Mouse (Mus musculus) megakaryocyte-erythroid progenitor cell, adult 5-6 weeks (primary cell): ENCODE results near the gene Sgk2. TPM values are rescaled to one million over a fixed set of nuclear protein-coding genes. Genes with fewer than 3 reads are reported as not detected.
A peak's percentile ranks its signal among the peaks of the same experiment; 100 is the strongest.

Experiments
- ATAC-seq: replicated peaks from 2 replicates; pipeline ENCODE4 v1.8.0; 2016; ENCODE audit warnings: mild to moderate bottlenecking, inconsistent platforms; ENCODE audit not compliant: severe bottlenecking, poor library complexity, low FRiP score, low TSS enrichment
- total RNA-seq, 2 experiments: library from RNA; stranded (forward) in 1 of 2; stranded (reverse) in 1 of 2; fragments of 200-1000, 215-1000 nt in 1 of 2; fragments of >200 nt in 1 of 2; fragmentation: Nextera tagmentation in 1 of 2; gene quantifications; 2 replicates each; pipeline ENCODE4 v1.2.3; 2014 to 2017

Sgk2 gene
- total RNA-seq, 2 experiments from 2014 or later: not detected

DNA sequence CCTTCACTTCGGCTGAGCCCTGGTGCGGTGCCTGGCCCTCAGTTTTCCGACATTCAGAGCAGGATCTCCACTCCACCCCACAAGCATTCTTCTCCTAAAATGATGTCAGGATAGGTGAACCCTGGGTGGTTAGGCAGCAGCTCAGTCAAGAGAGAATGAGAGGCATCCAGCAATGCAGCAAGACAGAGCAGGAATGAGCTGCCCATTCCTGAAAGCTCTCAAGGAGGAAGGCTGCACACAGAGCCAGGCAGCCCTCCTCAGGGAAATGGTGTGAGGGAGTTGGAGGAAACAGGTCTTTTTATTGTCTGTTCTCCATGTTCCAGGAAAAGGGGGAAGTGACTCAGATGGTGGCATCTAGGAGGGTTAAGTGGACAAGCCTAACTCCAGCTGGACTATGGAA lies 366 bp upstream of the Sgk2 start:
- no peak for ATAC-seq

DNA sequence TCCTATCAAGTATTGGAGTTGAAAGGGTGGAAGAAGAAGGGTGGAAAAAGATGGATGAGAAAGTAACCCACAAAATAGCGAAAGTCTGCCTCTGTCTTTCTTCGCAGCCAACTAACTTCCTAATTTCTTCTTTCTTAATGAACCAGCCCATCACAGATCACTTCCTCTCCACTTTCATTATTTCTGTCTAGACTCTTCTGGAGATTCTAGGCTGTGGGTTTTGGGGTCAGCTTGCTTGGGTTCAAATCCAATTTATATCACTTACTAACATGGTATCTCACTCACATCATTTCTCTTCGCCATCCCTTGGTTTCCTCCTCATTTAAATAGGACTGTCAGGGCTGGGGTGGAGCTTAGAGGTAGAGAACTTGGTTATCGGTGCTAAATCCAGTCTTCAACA lies 1.1 kb downstream of the Sgk2 start:
- no peak for ATAC-seq

DNA sequence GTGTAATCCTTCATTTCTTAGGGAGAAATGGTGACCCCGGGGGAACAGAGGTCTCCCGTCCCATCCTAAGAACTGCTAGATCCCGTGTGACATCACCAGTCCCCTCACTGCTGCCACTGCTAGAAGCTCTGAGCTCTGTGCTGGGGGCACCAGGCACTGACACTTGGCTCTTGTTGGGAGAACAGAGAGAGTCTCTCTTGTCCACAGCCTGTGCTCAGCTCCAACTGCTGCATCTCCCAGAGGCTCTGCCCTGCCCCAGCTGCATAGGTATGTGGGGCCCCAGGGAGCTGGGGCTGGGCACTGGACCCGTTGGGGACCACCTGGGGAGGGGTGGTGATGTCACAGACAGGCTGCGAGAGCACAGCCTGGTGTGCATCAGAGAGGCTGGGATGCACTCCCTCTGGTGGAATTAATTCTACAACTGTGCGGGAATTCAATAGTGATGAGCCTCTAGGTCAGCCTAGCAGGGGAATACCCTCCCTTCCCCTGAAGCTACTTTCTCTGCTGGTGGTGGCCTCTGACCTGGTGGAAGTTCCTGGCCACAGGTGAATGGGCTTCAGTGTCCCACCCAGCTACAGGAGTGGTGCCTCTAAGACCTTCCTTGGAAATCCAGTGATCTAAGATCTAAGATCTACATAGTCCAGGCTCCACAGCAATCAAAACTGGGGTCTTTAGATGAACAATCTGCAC lies 4.4 kb downstream of the Sgk2 start:
- ATAC-seq: no peak

DNA sequence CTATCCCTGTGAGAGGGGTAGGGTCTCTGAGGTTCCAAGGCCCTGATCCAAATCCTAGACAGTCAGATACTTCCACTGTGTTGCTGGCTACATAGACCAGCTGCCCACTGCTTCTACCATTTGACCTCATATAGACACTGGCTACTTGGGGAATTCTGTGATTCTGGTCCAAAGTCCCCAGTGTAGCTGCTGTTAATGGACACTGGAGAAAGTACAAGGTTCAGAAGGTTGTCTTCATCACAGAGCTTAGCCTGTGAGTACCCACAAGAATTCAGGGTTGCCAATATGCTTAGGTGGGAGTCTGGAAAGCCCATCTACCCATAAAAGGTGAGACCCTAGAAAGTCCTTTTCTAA lies 4.9 kb downstream of the Sgk2 start:
- ATAC-seq: no peak

DNA sequence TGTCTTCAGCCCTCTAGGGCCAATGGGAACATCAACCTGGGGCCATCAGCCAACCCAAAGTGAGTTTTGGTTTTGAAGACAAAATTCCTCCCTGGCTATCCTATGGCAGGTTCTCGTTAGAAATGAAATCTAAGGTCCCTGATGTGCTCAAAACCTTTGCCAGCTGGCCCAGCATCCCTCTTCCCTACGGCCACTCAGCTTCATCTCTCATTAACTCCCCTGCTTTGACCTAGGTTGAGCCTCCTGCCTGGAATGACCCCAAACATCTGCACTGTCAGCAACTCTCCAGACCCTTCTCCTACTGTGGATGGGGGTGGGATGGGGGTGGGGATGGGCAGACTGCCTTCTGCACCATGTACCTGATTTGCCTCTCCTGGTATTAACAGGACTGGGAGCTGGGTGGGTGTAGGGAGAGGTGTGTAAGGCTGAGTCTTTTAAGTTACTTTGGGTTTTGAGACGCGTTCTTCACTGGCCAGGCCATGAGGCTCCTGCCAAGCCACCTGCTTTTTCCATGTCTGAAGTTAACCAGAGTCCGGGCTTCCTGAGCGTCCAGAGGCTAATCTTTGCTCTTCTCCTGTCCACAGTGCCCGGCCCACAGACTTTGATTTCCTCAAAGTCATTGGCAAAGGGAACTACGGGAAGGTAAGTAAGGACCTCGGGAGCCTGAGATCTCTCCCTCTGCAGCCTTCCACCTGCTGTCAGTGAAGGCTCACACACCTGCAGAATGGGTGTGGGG lies 6.9 kb downstream of the Sgk2 start:
- no peak for ATAC-seq

DNA sequence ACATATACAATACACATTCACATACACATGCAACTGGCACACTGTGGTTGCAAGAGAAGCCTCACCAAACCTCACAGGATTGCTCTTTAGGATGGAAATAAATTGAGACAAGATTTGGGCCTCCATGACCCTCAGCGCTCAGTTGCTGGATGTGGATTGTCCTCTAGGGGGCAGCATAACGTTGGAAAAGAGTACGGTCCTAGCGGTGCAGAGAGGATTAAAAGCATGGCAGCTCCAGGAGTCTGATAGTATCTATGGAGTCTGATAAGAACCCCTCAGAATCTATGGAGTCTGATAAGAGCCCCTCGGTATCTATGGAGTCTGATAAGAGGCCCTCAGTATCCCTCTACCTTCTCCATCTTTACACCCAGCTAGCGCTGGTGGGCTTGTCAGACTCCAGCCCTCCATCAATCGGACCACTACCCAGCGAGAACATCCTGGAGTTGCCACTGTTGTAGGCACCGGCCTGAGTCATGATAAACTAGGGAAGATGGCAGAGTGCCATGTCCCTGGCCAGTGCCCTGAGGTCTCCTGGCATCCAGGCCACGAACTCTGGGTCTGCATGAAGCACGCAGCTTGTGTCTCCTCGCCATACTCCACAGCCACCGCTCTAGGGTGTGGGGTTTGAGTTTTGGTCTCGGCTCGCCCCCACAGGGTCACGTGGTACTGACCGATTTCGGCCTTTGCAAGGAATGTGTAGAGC lies 11.5 kb downstream of the Sgk2 start:
- ATAC-seq: peak; percentile 79

DNA sequence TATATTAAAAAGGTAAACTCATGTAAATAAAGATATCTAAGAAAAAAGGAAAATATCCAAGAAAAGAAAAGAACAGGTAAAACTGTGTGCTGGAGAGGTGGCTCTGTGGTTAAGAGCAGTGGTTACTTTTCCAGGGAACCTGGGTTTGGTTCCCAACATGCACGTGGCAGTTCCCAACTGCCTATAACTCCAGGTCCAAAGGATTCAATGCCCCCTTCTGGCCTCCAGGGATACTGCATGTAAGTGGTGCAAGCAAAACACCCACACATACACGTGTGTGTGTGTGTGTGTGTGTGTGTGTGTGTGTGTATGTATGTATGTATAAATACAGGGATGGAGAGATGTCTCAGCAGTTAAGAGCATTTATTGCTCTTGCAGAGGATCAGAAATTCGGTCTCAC lies 12.6 kb downstream of the Sgk2 start:
- ATAC-seq: peak; percentile 64; the same call in 1 of the 2 replicates

DNA sequence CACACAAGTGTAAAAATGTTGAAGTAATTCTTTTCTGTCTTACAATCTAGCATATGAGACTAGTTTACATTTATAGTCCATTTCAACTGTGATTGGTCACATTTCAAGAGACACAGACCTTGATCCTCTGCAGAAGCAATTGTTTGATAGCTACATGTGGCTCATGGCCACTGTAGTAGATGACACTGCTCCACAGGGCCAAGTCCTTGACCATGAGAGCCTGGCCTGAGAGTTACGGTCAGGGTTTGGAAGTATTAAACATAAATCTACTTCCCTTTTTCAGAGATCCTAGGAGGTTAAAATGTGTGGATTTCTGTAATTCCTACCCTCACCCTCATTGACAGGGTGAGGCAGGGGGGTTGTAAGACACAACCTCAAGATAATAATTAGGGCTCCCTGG lies 13.9 kb downstream of the Sgk2 start:
- ATAC-seq: no peak

DNA sequence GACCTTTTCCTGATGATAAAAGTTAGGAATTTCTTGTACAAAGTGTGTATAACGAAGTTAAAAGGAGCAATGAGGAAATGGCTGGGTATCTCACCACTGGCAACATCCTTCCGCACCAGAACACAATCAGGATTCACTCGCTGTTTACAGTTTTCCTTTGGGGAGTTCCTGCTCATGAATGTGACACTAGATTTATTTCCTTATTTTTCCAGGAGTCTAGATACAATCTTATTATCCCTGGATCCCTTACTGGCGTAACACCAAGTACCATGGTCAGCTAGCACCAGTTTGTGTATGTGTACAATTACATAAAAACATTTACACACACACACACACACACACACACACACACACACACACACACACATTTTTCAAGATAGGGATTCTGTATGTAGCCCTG lies 20.2 kb downstream of the Sgk2 start:
- no peak for ATAC-seq

DNA sequence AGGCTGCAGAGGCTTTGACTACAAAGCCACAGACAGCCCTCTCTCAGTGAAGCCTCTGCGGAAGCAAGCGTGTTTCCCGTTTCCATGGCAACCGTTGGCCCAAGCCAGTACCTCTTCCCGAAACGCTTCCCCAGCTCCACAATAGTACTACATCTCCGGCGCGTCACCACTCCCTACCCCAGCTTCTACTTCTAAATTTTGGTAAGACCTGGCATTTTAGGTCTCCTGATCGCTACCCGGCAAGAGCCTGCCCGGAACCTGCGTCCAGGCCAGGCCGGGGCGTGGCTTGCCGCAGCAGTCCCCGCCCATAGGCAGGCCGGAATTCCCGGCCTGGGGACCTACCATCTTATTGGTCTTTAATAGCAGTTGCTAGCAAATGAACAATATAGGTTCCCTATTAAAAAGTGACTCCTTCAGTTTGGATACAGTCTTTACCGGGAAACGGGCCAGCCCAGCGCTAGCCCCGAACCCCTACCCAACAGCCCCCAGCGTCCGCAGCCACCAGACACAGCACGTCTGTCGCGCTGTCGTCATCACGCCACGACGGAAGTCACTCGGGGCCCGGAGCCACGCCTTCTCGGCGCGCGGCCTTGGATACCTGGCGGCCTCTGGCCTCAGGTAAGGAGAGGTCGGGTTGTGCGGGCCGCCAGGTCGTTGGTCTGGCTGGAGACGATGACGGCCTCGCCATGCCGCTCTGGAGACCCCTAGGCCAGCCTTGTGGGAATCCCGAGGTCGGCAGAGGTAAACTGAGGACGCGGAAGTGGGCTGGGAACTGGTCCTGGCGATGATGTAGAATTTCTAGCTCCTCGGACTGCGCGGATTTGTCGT lies 30.0 kb downstream of the Sgk2 start, which contains the start of gene Ift52:
Ift52 (plus strand) TSS at position 439 of the 828 bp plus-strand sequence.
- ATAC-seq: peak; percentile 98

DNA sequence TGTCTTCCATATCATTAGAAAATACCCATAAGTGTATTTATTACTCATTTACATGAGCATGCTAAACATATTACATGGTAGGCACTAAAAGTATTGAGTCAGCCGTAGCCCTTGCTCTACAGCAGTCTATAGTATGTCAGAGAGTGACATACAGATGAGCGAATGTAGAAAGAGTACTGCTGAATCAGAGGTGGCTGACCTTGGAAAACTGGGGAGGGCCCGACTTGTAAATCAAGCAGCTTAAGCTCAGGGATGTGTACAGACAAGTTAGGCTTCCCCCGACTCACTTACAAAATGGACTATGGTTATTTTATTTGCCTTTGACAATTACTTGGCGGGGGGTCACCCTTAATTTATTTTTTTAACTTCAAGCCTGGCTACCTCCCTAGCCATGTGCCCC lies 44.2 kb downstream of the Sgk2 start:
- ATAC-seq: no peak

DNA sequence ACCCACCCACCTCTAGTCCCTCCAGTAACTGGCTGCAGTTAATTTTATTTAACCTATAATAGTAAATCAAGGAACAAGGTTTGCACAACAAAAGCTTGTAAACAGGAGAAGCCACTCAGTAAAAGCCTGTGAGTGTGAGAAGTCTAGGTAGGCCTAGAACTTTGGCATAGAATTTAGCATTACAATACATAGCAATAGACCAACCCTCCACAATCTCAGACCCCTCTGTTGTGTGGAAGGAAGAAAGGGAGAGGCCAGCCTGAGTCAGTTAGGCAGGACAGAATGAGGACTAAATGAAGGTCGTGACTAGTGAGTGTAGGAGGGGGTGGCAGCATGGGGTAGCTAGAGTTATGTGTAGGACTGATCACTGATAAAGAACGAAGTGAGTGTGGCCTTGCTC lies 44.6 kb downstream of the Sgk2 start:
- ATAC-seq: no peak

DNA sequence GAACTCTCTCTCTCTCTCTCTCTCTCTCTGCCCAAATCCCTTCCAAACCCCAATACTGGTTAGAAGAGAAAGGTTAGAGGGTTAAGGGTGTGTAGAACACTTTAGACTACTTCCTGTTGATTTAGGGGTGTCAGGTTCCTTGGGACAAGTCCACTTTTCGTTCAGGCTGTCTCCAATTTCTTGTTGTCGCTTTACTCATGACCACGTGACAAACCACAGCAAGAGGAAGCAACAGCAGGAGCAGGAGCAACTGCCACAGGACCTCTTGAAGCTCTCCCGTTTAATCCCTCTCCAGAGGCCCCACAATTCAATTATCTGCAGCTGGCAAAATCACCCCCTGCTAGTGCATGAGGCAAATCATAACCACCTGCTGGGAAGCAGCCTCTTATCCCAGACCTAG lies 45.5 kb downstream of the Sgk2 start:
- ATAC-seq: no peak

DNA sequence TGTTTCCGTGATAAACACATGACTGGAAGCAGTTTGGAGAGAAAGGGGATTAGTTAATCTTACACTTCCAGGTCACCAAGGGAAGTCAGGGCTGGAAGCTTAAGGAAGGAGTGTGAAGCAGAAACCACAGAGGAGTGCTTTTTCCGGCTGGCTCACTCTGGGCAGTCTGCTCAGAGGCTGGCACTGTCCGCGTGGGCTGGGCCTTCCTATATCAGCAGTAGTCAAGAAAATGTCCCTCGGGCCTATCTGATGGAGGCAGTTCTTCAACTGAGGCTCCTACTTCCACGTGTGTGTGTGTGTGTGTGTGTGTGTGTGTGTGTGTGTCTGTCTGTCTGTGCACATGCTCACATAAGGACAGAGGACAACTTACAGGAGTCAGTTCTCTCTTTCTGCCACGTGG lies 52.8 kb downstream of the Sgk2 start:
- ATAC-seq: peak; percentile 79

DNA sequence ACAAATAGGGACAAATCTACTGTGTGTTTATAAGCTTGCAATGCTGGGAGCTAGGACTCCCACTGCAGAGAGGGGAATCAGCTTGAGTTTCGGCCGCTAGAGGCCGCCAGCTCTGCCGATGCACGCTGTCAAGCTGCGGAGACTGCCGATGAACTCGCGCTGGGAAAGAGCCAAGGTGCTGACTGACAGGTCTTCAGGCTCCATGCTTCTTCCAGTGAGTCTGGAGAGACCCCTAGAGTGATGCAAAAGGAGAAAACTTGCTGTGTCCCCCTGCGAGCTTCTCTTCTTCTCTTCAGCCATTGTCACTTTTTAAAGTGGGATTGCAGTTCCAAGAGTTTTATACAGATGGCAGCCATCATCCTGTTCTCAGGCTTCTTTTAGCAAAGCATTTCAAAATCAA lies 61.0 kb downstream of the Sgk2 start:
- ATAC-seq: peak; percentile 98

DNA sequence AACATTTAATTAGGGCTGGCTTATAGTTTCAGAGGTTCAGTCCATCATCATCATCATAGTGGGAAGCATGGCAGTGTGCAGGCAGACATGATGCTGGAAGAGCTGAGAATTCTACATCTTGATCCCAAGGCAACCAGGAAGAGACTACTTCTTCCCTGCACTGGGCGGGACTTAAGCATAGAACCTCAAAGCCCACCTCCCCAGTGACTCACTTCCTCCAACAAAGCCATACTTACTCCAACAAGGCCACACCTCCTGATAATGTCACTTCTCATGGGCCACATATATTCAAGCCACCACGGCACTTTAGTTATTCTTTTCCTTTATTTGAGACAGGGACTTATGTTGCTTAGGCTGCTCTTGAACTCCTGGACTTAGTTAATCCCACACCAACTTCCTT lies 62.0 kb downstream of the Sgk2 start:
- no peak for ATAC-seq

DNA sequence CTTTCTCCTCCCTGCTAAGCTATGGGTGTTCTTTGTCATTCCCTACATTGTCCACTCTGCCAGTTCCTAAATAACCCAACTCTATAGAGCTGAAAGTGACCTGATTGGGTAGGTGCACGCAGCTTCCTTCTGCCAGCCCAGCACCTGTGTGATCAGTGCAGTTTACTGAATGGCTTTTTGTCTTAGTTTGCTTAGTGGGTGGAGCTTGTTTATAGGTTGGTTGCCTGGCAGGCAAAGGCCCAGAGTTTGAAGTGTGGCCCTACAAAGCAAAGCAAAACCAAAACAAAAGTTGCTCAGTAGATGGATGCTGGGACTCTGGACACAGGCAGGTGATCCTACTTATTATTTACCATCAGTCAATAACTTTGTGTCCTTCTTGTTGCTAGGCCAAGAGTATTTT lies 64.6 kb downstream of the Sgk2 start:
- no peak for ATAC-seq

DNA sequence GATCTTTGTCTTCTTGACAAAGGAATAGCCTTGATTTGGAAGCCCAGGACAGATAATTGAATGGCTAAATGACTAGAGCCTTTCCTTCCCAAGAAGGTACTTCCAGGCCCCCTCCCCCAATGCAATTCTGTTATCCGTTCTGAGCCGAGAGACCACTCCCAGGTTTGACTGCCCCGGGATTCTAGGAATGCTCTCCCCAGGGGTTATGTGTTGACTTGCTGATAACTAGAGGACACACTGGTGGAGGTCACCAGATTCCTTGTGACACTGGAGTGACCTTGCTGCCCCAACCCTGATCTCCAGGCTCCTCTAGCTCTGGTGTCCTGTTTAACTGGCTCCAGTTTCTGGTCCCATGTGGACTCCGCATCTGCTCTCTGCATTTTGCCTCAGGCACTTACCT lies 65.0 kb downstream of the Sgk2 start:
- no peak for ATAC-seq

DNA sequence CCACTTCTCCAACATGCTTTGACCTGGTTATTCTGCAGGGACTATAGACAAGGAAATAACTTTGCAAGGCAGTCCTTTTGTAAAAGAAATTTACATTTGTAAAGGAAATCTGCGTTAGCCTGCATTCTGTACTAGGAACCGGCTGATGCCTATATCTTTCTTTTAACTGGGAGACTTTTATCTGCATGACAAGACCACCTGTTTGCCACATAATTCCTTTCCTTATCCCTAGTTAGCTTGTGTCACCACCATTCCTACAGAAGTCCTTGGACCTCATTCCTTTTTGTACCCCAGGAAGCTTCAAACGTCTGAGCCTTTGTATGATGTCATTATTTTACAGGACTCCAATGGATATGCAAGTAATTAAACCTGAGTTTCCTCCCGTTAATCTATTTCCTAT lies 65.7 kb downstream of the Sgk2 start:
- no peak for ATAC-seq

DNA sequence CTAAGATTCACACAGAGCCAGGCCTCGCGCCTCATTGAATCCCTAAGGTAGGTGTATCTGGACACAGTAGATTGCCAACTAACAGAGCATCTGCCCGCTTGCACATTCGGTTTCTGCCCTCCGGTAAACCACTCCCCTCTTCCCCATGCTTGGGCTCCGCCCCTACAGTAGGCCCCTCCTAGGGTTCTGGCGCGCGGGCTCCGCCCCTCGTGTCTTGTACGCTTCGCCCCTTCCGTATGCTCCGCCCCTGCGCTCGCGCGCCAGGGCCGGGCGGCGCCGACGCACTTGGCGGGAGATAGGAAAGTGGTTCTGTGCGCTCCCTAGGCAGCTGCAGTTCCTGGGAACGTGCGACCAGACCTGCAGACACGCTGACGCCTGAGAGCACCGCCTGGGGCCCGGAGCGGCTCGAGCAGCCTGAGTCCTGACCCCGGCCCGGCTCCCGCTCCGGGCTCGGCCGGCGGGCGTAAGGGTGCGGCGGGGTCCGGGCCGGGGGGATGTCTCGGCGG lies 67.3 kb downstream of the Sgk2 start, which contains the start of gene Mybl2:
Mybl2 (plus strand) TSS at position 353 of the 506 bp plus-strand sequence.
- ATAC-seq: peak; percentile 96
